ENCODE assay signal across 7 mouse cellular contexts in genomic region chr6:52190906-52191810, GRCm38 (mm10). TPM values are rescaled to one million over a fixed set of nuclear protein-coding genes. Genes with fewer than 3 reads are reported as not detected.
DNase-seq lines count a peak whose midpoint lies in the region; ATAC-seq and TF ChIP-seq lines count a peak whose summit lies in the region.

TSS of gene Hoxa4 (minus strand) at chr6:52191753.

- H3K9ac ChIP-seq in lung, embryonic 16.5 days (ENCODE audit: low read length), result peak within 1 kb of the TSS; percentile 90
- peak within 1 kb of the TSS; percentile 95 for H3K9ac ChIP-seq in kidney, postnatal 0 days (ENCODE audit: low read depth, low read length)
- no peak within 1 kb of the TSS for H3K9ac ChIP-seq in midbrain, postnatal 0 days (replicated peaks; ENCODE audit: low read length, poor library complexity, severe bottlenecking)

- no peaks in the 10 kb centered on the region for H3K9me3 ChIP-seq in lung, embryonic 16.5 days (ENCODE audit: control insufficient read depth, low read length)
- no peaks in the 10 kb centered on the region for H3K9me3 ChIP-seq in forebrain, embryonic 10.5 days
- H3K9me3 ChIP-seq in kidney, postnatal 0 days (replicated peaks; ENCODE audit: low read length), result no peaks in the 10 kb centered on the region
- H3K9me3 ChIP-seq in midbrain, postnatal 0 days (ENCODE audit: low read length), result no peaks in the 10 kb centered on the region

- 0 out of 2 replicates have a peak, but pooled peaks have one; percentile 8 for ATAC-seq in lung, embryonic 16.5 days (ENCODE audit: low read depth)
- peak; percentile 41 for ATAC-seq in kidney, postnatal 0 days (replicated peaks; ENCODE audit: low FRiP score, low read depth)
- no peak for ATAC-seq in midbrain, postnatal 0 days (ENCODE audit: low FRiP score)
- no peak for ATAC-seq in inflammation-experienced regulatory T-cells, adult 6 months

- peak within 1 kb of the TSS; percentile 66 for H3K4me3 ChIP-seq in lung, embryonic 16.5 days (ENCODE audit: low read length)
- H3K4me3 ChIP-seq in forebrain, embryonic 10.5 days, result peak within 1 kb of the TSS; percentile 52
- peak within 1 kb of the TSS; percentile 64 for H3K4me3 ChIP-seq in kidney, postnatal 0 days (replicated peaks; ENCODE audit: low read depth, low read length)
- peak within 1 kb of the TSS; percentile 22 for H3K4me3 ChIP-seq in midbrain, postnatal 0 days (ENCODE audit: low read depth, low read length)

- peaks cover 41% of the 10 kb centered on the region for H3K27me3 ChIP-seq in lung, embryonic 16.5 days (ENCODE audit: control insufficient read depth, insufficient read depth, low read depth, low read length)
- peaks cover 100% of the 10 kb centered on the region for H3K27me3 ChIP-seq in forebrain, embryonic 10.5 days (ENCODE audit: poor library complexity, severe bottlenecking)
- H3K27me3 ChIP-seq in kidney, postnatal 0 days (ENCODE audit: insufficient read depth, low read length), result no peaks in the 10 kb centered on the region
- H3K27me3 ChIP-seq in midbrain, postnatal 0 days (ENCODE audit: insufficient read depth, low read length), result peaks cover 94% of the 10 kb centered on the region

- peak within 1 kb of the TSS; percentile 68 for H3K4me2 ChIP-seq in lung, embryonic 16.5 days (ENCODE audit: low read depth, low read length)
- H3K4me2 ChIP-seq in kidney, postnatal 0 days (ENCODE audit: low read length), result peak within 1 kb of the TSS; percentile 100
- H3K4me2 ChIP-seq in midbrain, postnatal 0 days (ENCODE audit: low read depth, low read length, poor library complexity, severe bottlenecking), result peak within 1 kb of the TSS; percentile 39

- no peak for TF ChIP-seq CTCF in kidney, postnatal 0 days (IDR thresholded peaks at IDR 0.05; ENCODE audit: low read depth)
- TF ChIP-seq CTCF in midbrain, postnatal 0 days (IDR thresholded peaks at IDR 0.05), result no peak

- no peak for DNase-seq in lung, postnatal 25 days (ENCODE audit: low spot score)
- DNase-seq in forebrain, embryonic 10.5 days (ENCODE audit: extremely low spot score, low spot score), result peak; percentile 41
- DNase-seq in kidney, postnatal 0 days (ENCODE audit: low spot score), result peak; percentile 91
- DNase-seq in midbrain, postnatal 0 days (ENCODE audit: low spot score), result no peak
- no peak for DNase-seq in spleen, postnatal 14 days (ENCODE audit: low spot score in 2 of 2)

- 2% methylated on average over 57 of the region's 102 CpGs for WGBS in lung, embryonic 16.5 days
- 1% methylated on average over 98 of the region's 102 CpGs for WGBS in forebrain, embryonic 10.5 days
- WGBS in kidney, postnatal 0 days, result 2% methylated on average over 89 of the region's 102 CpGs
- under 1% methylated on average over 35 of the region's 102 CpGs for WGBS in midbrain, postnatal 0 days

- peak within 1 kb of the TSS; percentile 95 for H3K27ac ChIP-seq in lung, embryonic 16.5 days (ENCODE audit: low read length)
- H3K27ac ChIP-seq in forebrain, embryonic 10.5 days, result no peak within 1 kb of the TSS
- peak within 1 kb of the TSS; percentile 90 for H3K27ac ChIP-seq in kidney, postnatal 0 days
- no peak within 1 kb of the TSS for H3K27ac ChIP-seq in midbrain, postnatal 0 days (ENCODE audit: low read depth, low read length)

- no peaks in the 10 kb centered on the region for H3K36me3 ChIP-seq in lung, embryonic 16.5 days (ENCODE audit: control insufficient read depth, insufficient read depth, low read length)
- no peaks in the 10 kb centered on the region for H3K36me3 ChIP-seq in forebrain, embryonic 10.5 days (replicated peaks)
- H3K36me3 ChIP-seq in kidney, postnatal 0 days (ENCODE audit: insufficient read depth, low read length), result 0 out of 2 replicates have a peak, but pooled peaks cover 3% of the 10 kb centered on the region
- H3K36me3 ChIP-seq in midbrain, postnatal 0 days (ENCODE audit: insufficient read depth, low read length), result no peaks in the 10 kb centered on the region

- peaks cover 41% of the 10 kb centered on the region for H3K4me1 ChIP-seq in lung, embryonic 16.5 days (replicated peaks; ENCODE audit: control insufficient read depth, insufficient read depth, low read length)
- peaks cover 16% of the 10 kb centered on the region for H3K4me1 ChIP-seq in forebrain, embryonic 10.5 days
- peaks cover 54% of the 10 kb centered on the region for H3K4me1 ChIP-seq in kidney, postnatal 0 days (replicated peaks; ENCODE audit: insufficient read depth, low read length)
- no peaks in the 10 kb centered on the region for H3K4me1 ChIP-seq in midbrain, postnatal 0 days (ENCODE audit: insufficient read depth, low read length)

RNA-seq across cellular contexts. Expression of gene Hoxa4, which starts in this region (rescaled TPM):
- polyA plus RNA-seq in lung, embryonic 16.5 days (2015; fragmentation: Nextera tagmentation; extraction: Ambion mirVana), result 2.4 and 2.7 TPM in 2 replicates
- polyA plus RNA-seq in forebrain, embryonic 10.5 days (2016; fragmentation: Nextera tagmentation; extraction: Ambion mirVana), result not detected in 2 replicates
- polyA plus RNA-seq in kidney, postnatal 0 days (2015; fragmentation: Nextera tagmentation; extraction: Ambion mirVana), result 1.6 and 2.2 TPM in 2 replicates
- 0.22 TPM in 1 of 2 replicates, not detected in the other for total RNA-seq in midbrain, postnatal 0 days (2014; rRNA removed)
- polyA plus RNA-seq in midbrain, postnatal 0 days (2015; fragmentation: Nextera tagmentation; extraction: Ambion mirVana), result not detected in 2 replicates
- not detected for polyA plus RNA-seq in inflammation-experienced regulatory T-cells, adult 6 months (2017; shearing (Covaris generic))

Comparison
In these comparisons a context has a peak if more than half of its experiments do, and no peak if none do; other contexts are left out.
1. Peak in DNase-seq and H3K4me3 ChIP-seq in forebrain, embryonic 10.5 days; RNA of the gene not detected or under 1 TPM.
2. ATAC-seq: peak in lung, embryonic 16.5 days (single experiment) and kidney, postnatal 0 days (single experiment); none in midbrain, postnatal 0 days (single experiment) and inflammation-experienced regulatory T-cells, adult 6 months (single experiment).
3. H3K27ac ChIP-seq: peak in lung, embryonic 16.5 days (single experiment) and kidney, postnatal 0 days (single experiment); none in forebrain, embryonic 10.5 days (single experiment) and midbrain, postnatal 0 days (single experiment).
4. H3K4me2 ChIP-seq: peak in every context shown above with its lines; median percentile 100 in kidney, postnatal 0 days; 68 in lung, embryonic 16.5 days; 39 in midbrain, postnatal 0 days.
5. Peak in every context shown above with its lines, with median percentiles within 50 percentile points of each other: H3K4me3 ChIP-seq.